Mouse (Mus musculus): ENCODE data around the gene Camta1. TPM values are rescaled to one million over a fixed set of nuclear protein-coding genes. Genes with fewer than 3 reads are reported as not detected.

Camta1 gene
- polyA plus RNA-seq, 1 experiment from 2014 or later, result 130 TPM

GRCm38 (mm10) chr4:151234981-151235380 is 626.7 kb downstream of the Camta1 start:
- H3K27ac ChIP-seq (replicated peaks), result no peak overlapping the region
- no peak overlapping the region for H3K4me3 ChIP-seq
- 77% methylated on average over 4 of the region's 4 CpGs for WGBS
- no peaks in the 10 kb centered on the region for H3K36me3 ChIP-seq
- H3K9me3 ChIP-seq, result no peaks in the 10 kb centered on the region
- ATAC-seq (replicated peaks), result no peak
- H3K4me2 ChIP-seq (replicated peaks), result no peak overlapping the region
- no peaks in the 10 kb centered on the region for H3K4me1 ChIP-seq
- H3K9ac ChIP-seq (replicated peaks), result no peak overlapping the region
- no peaks in the 10 kb centered on the region for H3K27me3 ChIP-seq

- 74% methylated on average over 3 of the region's 3 CpGs for WGBS
- no peaks in the 10 kb centered on the region for H3K27me3 ChIP-seq
- H3K36me3 ChIP-seq, result no peaks in the 10 kb centered on the region
- H3K9ac ChIP-seq (replicated peaks), result no peak overlapping the region
- no peaks in the 10 kb centered on the region for H3K4me1 ChIP-seq
- no peak overlapping the region for H3K4me3 ChIP-seq
- no peak overlapping the region for H3K27ac ChIP-seq (replicated peaks)
- H3K4me2 ChIP-seq (replicated peaks), result no peak overlapping the region
- no peaks in the 10 kb centered on the region for H3K9me3 ChIP-seq
- ATAC-seq (replicated peaks), result no peak
Observed at GRCm38 (mm10) chr4:151232028-151232427, 629.6 kb downstream of the Camta1 start.

GRCm38 (mm10) chr4:151229073-151229472 is 632.6 kb downstream of the Camta1 start:
- Histone ChIP-seq H3K4me1 (0 out of 2 replicates have a peak, but pooled peaks cover 3% of the 10 kb centered on the region), H3K9me3 (no peaks in the 10 kb centered on the region), H3K9ac (replicated peaks) (no peak overlapping the region), H3K4me2 (replicated peaks) (no peak overlapping the region), H3K27ac (replicated peaks) (no peak overlapping the region), H3K36me3 (no peaks in the 10 kb centered on the region), H3K4me3 (no peak overlapping the region), H3K27me3 (no peaks in the 10 kb centered on the region)
- 63% methylated on average over 6 of the region's 6 CpGs for WGBS
- no peak for ATAC-seq (replicated peaks)

- no peak for ATAC-seq (replicated peaks)
- H3K4me2 ChIP-seq (replicated peaks), result no peak overlapping the region
- no peak overlapping the region for H3K4me3 ChIP-seq
- H3K4me1 ChIP-seq, result peaks cover 11% of the 10 kb centered on the region
- H3K36me3 ChIP-seq, result no peaks in the 10 kb centered on the region
- WGBS, result 32% methylated on average over 9 of the region's 9 CpGs
- H3K27me3 ChIP-seq, result no peaks in the 10 kb centered on the region
- H3K27ac ChIP-seq (replicated peaks), result no peak overlapping the region
- H3K9ac ChIP-seq (replicated peaks), result no peak overlapping the region
- no peaks in the 10 kb centered on the region for H3K9me3 ChIP-seq
Observed at GRCm38 (mm10) chr4:151226496-151226895, 635.2 kb downstream of the Camta1 start.

- Histone ChIP-seq H3K27me3 (no peaks in the 10 kb centered on the region), H3K4me2 (replicated peaks) (no peak overlapping the region), H3K4me3 (no peak overlapping the region), H3K9ac (replicated peaks) (no peak overlapping the region), H3K27ac (replicated peaks) (no peak overlapping the region), H3K36me3 (no peaks in the 10 kb centered on the region), H3K9me3 (no peaks in the 10 kb centered on the region), H3K4me1 (peaks cover 11% of the 10 kb centered on the region)
- WGBS, result 82% methylated on average over 12 of the region's 12 CpGs
- no peak for ATAC-seq (replicated peaks)
Observed at GRCm38 (mm10) chr4:151224017-151224416, 637.7 kb downstream of the Camta1 start.

- no peak for ATAC-seq (replicated peaks)
- Histone ChIP-seq H3K27ac (replicated peaks) (peak overlapping the region; percentile 28; the same call in 1 of the 2 replicates), H3K9me3 (no peaks in the 10 kb centered on the region)
Observed at GRCm38 (mm10) chr4:151223263-151223996, 638.2 kb downstream of the Camta1 start.

GRCm38 (mm10) chr4:151222635-151223034 is 639.0 kb downstream of the Camta1 start:
- Histone ChIP-seq H3K4me1 (peaks cover 11% of the 10 kb centered on the region), H3K27me3 (no peaks in the 10 kb centered on the region), H3K36me3 (no peaks in the 10 kb centered on the region), H3K4me3 (no peak overlapping the region), H3K9ac (replicated peaks) (no peak overlapping the region), H3K9me3 (no peaks in the 10 kb centered on the region), H3K4me2 (replicated peaks) (no peak overlapping the region), H3K27ac (replicated peaks) (peak overlapping the region; percentile 28; the same call in 1 of the 2 replicates)
- ATAC-seq (replicated peaks), result peak; percentile 41; the same call in 1 of the 2 replicates
- WGBS, result 6% methylated on average over 10 of the region's 10 CpGs

More at GRCm38 (mm10) chr4:151223263-151223996, 638.2 kb downstream of the Camta1 start:
- no peak overlapping the region for H3K4me3 ChIP-seq
- no peaks in the 10 kb centered on the region for H3K36me3 ChIP-seq
- H3K4me2 ChIP-seq (replicated peaks), result no peak overlapping the region
- peaks cover 11% of the 10 kb centered on the region for H3K4me1 ChIP-seq
- 76% methylated on average over 13 of the region's 13 CpGs for WGBS
- no peak overlapping the region for H3K9ac ChIP-seq (replicated peaks)
- no peaks in the 10 kb centered on the region for H3K27me3 ChIP-seq

- no peaks in the 10 kb centered on the region for H3K27me3 ChIP-seq
- peaks cover 13% of the 10 kb centered on the region for H3K4me1 ChIP-seq
- H3K4me3 ChIP-seq, result no peak overlapping the region
- peak overlapping the region; percentile 45 for H3K27ac ChIP-seq (replicated peaks)
- ATAC-seq (replicated peaks), result peak; percentile 49; the same call in 1 of the 2 replicates
- H3K4me2 ChIP-seq (replicated peaks), result no peak overlapping the region; the same call in 1 of the 2 replicates
- no peak overlapping the region for H3K9ac ChIP-seq (replicated peaks)
- 48% methylated on average over 15 of the region's 15 CpGs for WGBS
- H3K9me3 ChIP-seq, result no peaks in the 10 kb centered on the region
- no peaks in the 10 kb centered on the region for H3K36me3 ChIP-seq
Observed at GRCm38 (mm10) chr4:151216553-151217292, 645.0 kb downstream of the Camta1 start.

- no peak overlapping the region for H3K27ac ChIP-seq (replicated peaks)
- no peak overlapping the region for H3K4me2 ChIP-seq (replicated peaks)
Observed at GRCm38 (mm10) chr4:151215866-151216265, 645.8 kb downstream of the Camta1 start.

GRCm38 (mm10) chr4:151215179-151215578 is 646.5 kb downstream of the Camta1 start:
- H3K4me2 ChIP-seq (replicated peaks), result no peak overlapping the region
- 53% methylated on average over 1 of the region's 1 CpGs for whole genome bisulfite sequencing
- no peaks in the 10 kb centered on the region for H3K27me3 ChIP-seq
- H3K27ac ChIP-seq (replicated peaks), result no peak overlapping the region
- H3K4me3 ChIP-seq, result no peak overlapping the region
- no peaks in the 10 kb centered on the region for H3K36me3 ChIP-seq
- H3K9ac ChIP-seq (replicated peaks), result no peak overlapping the region
- H3K9me3 ChIP-seq, result no peaks in the 10 kb centered on the region
- no peak for ATAC-seq (replicated peaks)
- H3K4me1 ChIP-seq, result peaks cover 13% of the 10 kb centered on the region

More at GRCm38 (mm10) chr4:151215866-151216265, 645.8 kb downstream of the Camta1 start:
- Histone ChIP-seq H3K4me3 (no peak overlapping the region), H3K36me3 (no peaks in the 10 kb centered on the region), H3K4me1 (peaks cover 13% of the 10 kb centered on the region), H3K27me3 (no peaks in the 10 kb centered on the region), H3K9ac (replicated peaks) (no peak overlapping the region), H3K9me3 (no peaks in the 10 kb centered on the region)
- 47% methylated on average over 4 of the region's 4 CpGs for WGBS
- no peak for ATAC-seq (replicated peaks)

- H3K4me1 ChIP-seq, result peaks cover 13% of the 10 kb centered on the region
- H3K4me2 ChIP-seq (replicated peaks), result no peak overlapping the region
- H3K27me3 ChIP-seq, result no peaks in the 10 kb centered on the region
- H3K9ac ChIP-seq (replicated peaks), result no peak overlapping the region
- H3K27ac ChIP-seq (replicated peaks), result no peak overlapping the region
- H3K36me3 ChIP-seq, result no peaks in the 10 kb centered on the region
- no peaks in the 10 kb centered on the region for H3K9me3 ChIP-seq
- ATAC-seq (replicated peaks), result no peak
- WGBS, result 57% methylated on average over 11 of the region's 11 CpGs
- no peak overlapping the region for H3K4me3 ChIP-seq
Observed at GRCm38 (mm10) chr4:151213475-151213874, 648.2 kb downstream of the Camta1 start.

- Histone ChIP-seq H3K27me3 (no peaks in the 10 kb centered on the region), H3K36me3 (no peaks in the 10 kb centered on the region), H3K4me2 (replicated peaks) (no peak overlapping the region), H3K4me3 (no peak overlapping the region), H3K9ac (replicated peaks) (no peak overlapping the region), H3K4me1 (peaks cover 12% of the 10 kb centered on the region), H3K27ac (replicated peaks) (no peak overlapping the region), H3K9me3 (no peaks in the 10 kb centered on the region)
- no peak for ATAC-seq (replicated peaks)
- 84% methylated on average over 6 of the region's 6 CpGs for WGBS
Observed at GRCm38 (mm10) chr4:151211992-151212391, 649.7 kb downstream of the Camta1 start.
